Mouse (Mus musculus) spleen, adult 2 months (tissue): ENCODE results near the gene Brwd1. TPM values are rescaled to one million over a fixed set of nuclear protein-coding genes. Genes with fewer than 3 reads are reported as not detected.
"Not testable (repeated sequence)": the region's sequence is repeated elsewhere in the genome, so short reads cannot be mapped to it uniquely, and the experiment has no call there.

Experiments
- DNase-seq, 2 experiments: peaks; one replicate each; pipeline versions ENCODE4 v3.0.0 to v3.0.0-alpha.2; 2012 to 2021; ENCODE audit warnings: low spot score in 2 of 2, low read depth in 1 of 2
- H3K27ac ChIP-seq: fragments of 200-500 bp; 2 replicates; pipeline ENCODE4 v1.5.1; 2012; ENCODE audit warnings: low read length, inconsistent platforms; ENCODE audit not compliant: insufficient read depth
- H3K27me3 ChIP-seq: fragments of 200-500 bp; 2 replicates; pipeline ENCODE4 v1.6.1; 2012; ENCODE audit warnings: mild to moderate bottlenecking, moderate library complexity, low read length, inconsistent platforms; ENCODE audit not compliant: control insufficient read depth, insufficient read depth
- H3K36me3 ChIP-seq: fragments of 200-500 bp; 2 replicates; pipeline ENCODE4 v1.6.1; 2012; ENCODE audit warnings: mild to moderate bottlenecking, low read length, inconsistent platforms; ENCODE audit not compliant: control insufficient read depth, insufficient read depth
- H3K4me1 ChIP-seq: fragments of 200-500 bp; 2 replicates; pipeline ENCODE4 v1.6.1; 2011; ENCODE audit warnings: inconsistent platforms; ENCODE audit not compliant: control insufficient read depth, insufficient read depth, insufficient read length
- H3K4me3 ChIP-seq: fragments of 200-500 bp; 2 replicates; pipeline ENCODE4 v1.5.1; 2011; ENCODE audit warnings: mild to moderate bottlenecking, inconsistent platforms; ENCODE audit not compliant: insufficient read depth, insufficient read length; ENCODE audit errors: extremely low read depth
- CTCF ChIP-seq: fragments of 200-500 bp; IDR thresholded peaks from 2 replicates; pipeline ENCODE4 v1.5.1; 2011; ENCODE audit warnings: mild to moderate bottlenecking, inconsistent platforms; ENCODE audit not compliant: insufficient read depth, insufficient read length, insufficient replicate concordance; ENCODE audit errors: extremely low read depth
- POLR2A ChIP-seq: fragments of 200-500 bp; IDR thresholded peaks from 2 replicates; pipeline ENCODE4 v1.6.1; 2011; ENCODE audit warnings: low read depth, low read length, inconsistent platforms
- WGBS: fragments of 180-500 bp; shearing (Covaris S2); methylation state at CpG from one replicate; pipeline ENCODE4 v1.1.7; 2018; 5-methylcytosine and 5-hydroxymethylcytosine counted together
- polyA plus RNA-seq: library from polyadenylated mRNA; depleted of rRNA; stranded (reverse); fragments of >200 nt; gene quantifications from 2 replicates; pipeline ENCODE4 v1.2.3, GENCODE M21; 2012

Brwd1 gene
- polyA plus RNA-seq, 1 experiment: 32.8 TPM

GRCm38 (mm10) chr16:95999291-95999690 is 83.0 kb downstream of the Brwd1 start:
- 52% methylated on average over 5 of the region's 5 CpGs for WGBS
- Histone ChIP-seq H3K4me3 (no peak overlapping the region), H3K27me3 (no peaks in the 10 kb centered on the region), H3K27ac (no peak overlapping the region), H3K36me3 (peaks cover 15% of the 10 kb centered on the region), H3K4me1 (no peaks in the 10 kb centered on the region)
- TF ChIP-seq POLR2A (no peak), CTCF (no peak)
- peak in 1 of 2 experiments; percentile 50 for DNase-seq

GRCm38 (mm10) chr16:95996156-95996555 is 86.2 kb downstream of the Brwd1 start:
- TF ChIP-seq CTCF (no peak), POLR2A (no peak)
- WGBS: 89% methylated on average over 7 of the region's 7 CpGs
- DNase-seq: no peak
- no peak overlapping the region for H3K27ac ChIP-seq
- no peak overlapping the region for H3K4me3 ChIP-seq
- no peaks in the 10 kb centered on the region for H3K27me3 ChIP-seq
- peaks cover 3% of the 10 kb centered on the region for H3K36me3 ChIP-seq
- no peaks in the 10 kb centered on the region for H3K4me1 ChIP-seq

GRCm38 (mm10) chr16:95994576-95994975 is 87.8 kb downstream of the Brwd1 start:
- H3K4me3 ChIP-seq, H3K36me3 ChIP-seq, H3K4me1 ChIP-seq, DNase-seq, H3K27ac ChIP-seq, H3K27me3 ChIP-seq: not testable (repeated sequence)
- 26% methylated on average over 4 of the region's 4 CpGs for WGBS

- Histone ChIP-seq H3K4me3 (no peak overlapping the region), H3K27me3 (no peaks in the 10 kb centered on the region), H3K36me3 (no peaks in the 10 kb centered on the region; the same call in 1 of the 2 replicates), H3K27ac (no peak overlapping the region), H3K4me1 (no peaks in the 10 kb centered on the region; the same call in 1 of the 2 replicates)
- no peak for DNase-seq
- TF ChIP-seq CTCF (no peak), POLR2A (no peak)
- WGBS: 88% methylated on average over 5 of the region's 5 CpGs
Measured at GRCm38 (mm10) chr16:95992596-95992995, 89.7 kb downstream of the Brwd1 start.

GRCm38 (mm10) chr16:95991122-95991900 is 91.0 kb downstream of the Brwd1 start:
- Histone ChIP-seq H3K4me1 (no peaks in the 10 kb centered on the region; the same call in 1 of the 2 replicates), H3K4me3 (peak overlapping the region; percentile 99), H3K36me3 (0 out of 2 replicates have a peak, but pooled peaks cover 1% of the 10 kb centered on the region), H3K27me3 (no peaks in the 10 kb centered on the region), H3K27ac (peak overlapping the region; percentile 84)
- WGBS: 8% methylated on average over 10 of the region's 10 CpGs
- DNase-seq: no peak
- TF ChIP-seq CTCF (no peak), POLR2A (no peak)

DNA sequence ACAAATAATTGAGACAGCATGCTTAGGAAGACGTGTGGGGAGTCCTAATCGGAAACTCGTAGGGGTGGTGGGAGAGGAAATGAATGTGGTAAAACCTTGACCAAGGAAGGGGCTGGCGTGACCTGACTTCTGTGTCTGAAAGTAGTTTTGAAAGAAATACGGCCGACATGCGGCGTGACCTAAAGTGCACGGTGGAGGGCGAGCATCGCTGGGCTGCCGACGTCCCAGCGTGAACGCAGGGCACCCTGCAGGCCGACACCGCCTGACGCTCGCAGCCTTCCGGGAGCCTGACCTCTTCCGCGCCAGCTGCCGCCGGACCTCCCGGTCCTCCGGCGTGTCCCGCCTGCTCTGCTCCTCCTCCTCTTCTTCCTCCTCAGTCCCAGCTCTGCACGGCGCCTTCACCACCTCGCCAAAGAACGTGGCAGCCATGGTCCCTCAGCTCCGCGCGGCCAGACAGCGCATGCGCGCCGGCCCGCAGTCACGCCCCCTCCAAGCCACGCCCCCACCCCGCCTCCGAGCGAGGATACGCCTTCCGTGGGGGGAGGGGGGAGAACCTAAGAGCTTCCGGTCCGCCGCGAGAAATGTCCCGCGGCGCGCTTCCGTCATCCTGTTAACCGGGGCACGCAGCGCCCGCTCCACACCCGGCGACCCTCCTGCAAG is 91.7 kb downstream of the Brwd1 start, which contains the start of gene Psmg1:
Psmg1 (minus strand) TSS at position 499 of the 660 bp plus-strand sequence.
- Histone ChIP-seq H3K27me3 (no peaks in the 10 kb centered on the region), H3K36me3 (peaks cover 1% of the 10 kb centered on the region; the same call in 1 of the 2 replicates), H3K4me1 (no peaks in the 10 kb centered on the region; the same call in 1 of the 2 replicates), H3K4me3 (peak within 1 kb of the TSS; percentile 100), H3K27ac (peak within 1 kb of the TSS; percentile 96)
- no peak for TF ChIP-seq CTCF
- peak; percentile 81 for TF ChIP-seq POLR2A
- under 1% methylated on average over 61 of the region's 62 CpGs for WGBS
- peak; percentile 83 to 94 for DNase-seq
